Mouse (Mus musculus) splenic B cell, adult 2 months (primary cell): ENCODE measurements at regions not wholly inside any gene's neighbourhood (a gene's known extent, or its start where the extent isn't known, plus 50 kb on each side); places are given as distances from the start of the nearest gene placed in this dataset.

Source experiments
- DNase-seq: peaks from one replicate; pipeline ENCODE4 v3.0.0-alpha.2; 2011; ENCODE audit warnings: low read depth, low spot score
- H3K27me3 ChIP-seq: 2 replicates; pipeline ENCODE4 v1.6.1; 2012; ENCODE audit warnings: mild to moderate bottlenecking, low read length, moderate library complexity, mixed read lengths; ENCODE audit not compliant: control insufficient read depth, poor library complexity, insufficient read depth, severe bottlenecking
- H3K36me3 ChIP-seq: 2 replicates; pipeline ENCODE4 v1.6.1; 2012; ENCODE audit warnings: mild to moderate bottlenecking, low read length, moderate library complexity, mixed read lengths; ENCODE audit not compliant: control insufficient read depth, poor library complexity, insufficient read depth, severe bottlenecking

DNA sequence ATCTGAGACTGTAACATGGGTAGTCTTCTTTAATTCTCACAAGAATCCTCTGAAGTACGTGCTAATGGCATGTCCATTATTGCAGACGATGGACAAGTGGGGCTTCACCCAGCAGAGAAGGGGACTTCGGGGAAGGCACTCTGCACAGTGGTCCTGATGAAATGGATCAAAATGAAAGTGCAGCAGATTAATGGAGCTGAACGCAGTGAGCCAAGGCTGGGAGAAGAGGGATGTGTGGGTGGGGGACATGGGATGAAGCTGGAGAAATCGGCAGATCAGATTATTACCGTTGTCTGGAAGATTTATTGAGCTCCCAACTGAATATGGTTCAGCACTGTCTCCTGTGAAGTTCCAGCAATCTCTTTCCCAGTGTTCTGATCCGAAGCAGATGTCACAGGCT, 143.9 kb downstream of the Slc30a10 start:
- DNase-seq, result no peak
- H3K27me3 ChIP-seq, result no peaks in the 10 kb centered on the region

DNA sequence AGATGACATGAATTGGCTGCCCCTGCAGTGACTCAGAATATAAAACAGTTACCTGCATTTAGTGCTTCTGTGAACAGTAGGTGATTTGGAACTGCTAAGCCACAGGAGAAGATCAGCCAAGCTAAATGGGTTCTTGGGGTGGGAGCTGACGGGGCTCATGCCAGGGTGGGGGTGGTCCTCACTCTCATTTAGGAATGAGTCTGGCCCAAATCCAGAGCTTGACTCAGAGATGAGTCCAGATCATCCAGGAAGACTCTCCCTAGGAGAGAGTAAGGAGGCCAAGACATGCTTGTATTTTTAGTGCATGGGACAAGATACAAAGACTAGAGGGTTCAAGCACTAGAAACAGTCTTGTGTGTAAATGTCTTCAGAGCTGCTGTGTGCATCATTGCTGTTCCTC, 146.5 kb downstream of the Slc30a10 start:
- no peaks in the 10 kb centered on the region for H3K36me3 ChIP-seq
- no peak for DNase-seq
- H3K27me3 ChIP-seq, result no peaks in the 10 kb centered on the region

More for the DNA sequence above, 143.9 kb downstream of the Slc30a10 start:
- no peaks in the 10 kb centered on the region for H3K36me3 ChIP-seq

DNA sequence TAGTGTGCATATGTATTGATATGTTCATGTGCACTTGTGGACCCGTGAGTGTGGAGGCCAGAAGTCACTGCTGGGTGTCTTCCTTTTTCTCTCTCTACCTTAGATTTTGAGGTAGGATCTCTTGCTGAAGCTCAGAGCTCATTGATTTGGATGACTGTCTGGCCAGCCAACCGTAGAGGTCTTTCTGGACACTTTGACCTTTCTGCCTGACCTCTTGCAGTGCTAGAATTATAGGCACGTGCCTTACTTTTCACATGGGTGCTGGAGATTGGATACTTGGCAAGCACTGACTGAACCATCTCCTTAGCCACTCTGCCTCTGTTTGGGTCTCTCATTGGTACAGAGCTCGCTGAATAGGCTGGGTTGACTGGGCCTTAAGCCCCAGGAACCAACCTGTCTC, 151.3 kb downstream of the Slc30a10 start:
- H3K27me3 ChIP-seq, result no peaks in the 10 kb centered on the region

DNA sequence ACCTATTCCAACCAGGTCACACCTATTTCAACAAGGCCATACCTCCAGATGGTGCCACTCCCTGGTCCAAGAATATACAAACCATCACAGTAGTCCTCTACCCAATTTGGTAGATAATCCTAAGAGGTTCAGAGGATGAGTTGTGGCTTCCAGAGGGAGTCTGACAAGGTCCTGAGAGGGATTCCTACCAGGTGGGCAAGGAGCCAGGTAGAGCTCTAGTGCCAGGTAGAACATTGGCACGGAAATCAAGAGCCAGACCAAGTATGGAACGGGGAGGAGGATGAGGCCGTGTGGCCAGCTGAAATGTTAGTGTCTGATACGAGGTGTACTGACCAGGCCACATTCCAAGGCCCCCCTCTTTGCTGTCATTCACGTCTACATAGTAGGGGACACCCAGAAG, 153.0 kb downstream of the Slc30a10 start:
- H3K36me3 ChIP-seq, result no peaks in the 10 kb centered on the region
- no peak for DNase-seq
- no peaks in the 10 kb centered on the region for H3K27me3 ChIP-seq

More for the DNA sequence above, 151.3 kb downstream of the Slc30a10 start:
- H3K36me3 ChIP-seq, result no peaks in the 10 kb centered on the region
- DNase-seq, result no peak

DNA sequence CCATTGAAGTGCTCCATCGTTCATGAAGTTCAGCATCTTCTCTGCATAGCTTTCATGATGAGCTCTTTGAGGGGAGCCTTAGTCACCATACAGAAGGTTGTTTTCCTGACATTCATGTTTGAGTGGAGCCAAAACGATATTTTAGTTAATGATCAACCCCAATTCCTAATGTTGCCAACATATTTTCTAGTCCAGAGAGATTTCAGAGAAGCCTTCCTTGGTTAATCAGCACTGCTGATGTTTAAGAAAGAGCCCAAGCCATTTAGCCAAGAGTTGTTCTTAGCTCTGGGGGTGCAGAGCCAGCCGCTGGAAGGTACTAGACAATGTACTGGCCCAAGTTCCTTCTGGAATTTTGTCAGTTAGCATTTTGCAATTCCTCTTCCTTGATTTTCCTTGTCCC, 153.8 kb downstream of the Slc30a10 start:
- DNase-seq, result no peak
- H3K27me3 ChIP-seq, result no peaks in the 10 kb centered on the region
- H3K36me3 ChIP-seq, result no peaks in the 10 kb centered on the region

GRCm38 (mm10) chr1:185610586-185610985, 155.9 kb downstream of the Slc30a10 start:
- Histone ChIP-seq H3K36me3 (no peaks in the 10 kb centered on the region), H3K27me3 (no peaks in the 10 kb centered on the region)
- no peak for DNase-seq

GRCm38 (mm10) chr1:185615819-185616429, 161.3 kb downstream of the Slc30a10 start:
- Histone ChIP-seq H3K36me3 (no peaks in the 10 kb centered on the region), H3K27me3 (no peaks in the 10 kb centered on the region)
- no peak for DNase-seq

DNA sequence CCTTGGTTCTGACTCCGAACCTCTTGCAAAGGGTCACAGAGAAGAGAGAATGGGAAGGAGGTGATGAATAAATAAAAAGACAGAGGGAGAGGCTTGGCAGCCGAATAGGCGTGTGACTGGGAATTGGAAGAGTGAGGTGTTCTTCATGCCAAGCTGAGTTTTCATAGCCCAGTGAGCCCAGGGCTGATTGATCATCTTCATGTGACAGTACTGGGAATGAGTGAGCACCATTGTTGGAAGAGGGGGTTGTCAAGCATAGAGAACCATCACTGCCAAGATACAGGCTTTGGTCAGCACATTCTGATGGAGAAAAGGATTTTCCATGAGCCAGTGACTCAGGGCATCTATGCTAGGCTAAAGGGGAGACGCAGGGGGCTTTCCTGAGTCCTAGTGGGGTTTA, 163.0 kb downstream of the Slc30a10 start:
- Histone ChIP-seq H3K36me3 (no peaks in the 10 kb centered on the region), H3K27me3 (no peaks in the 10 kb centered on the region)
- DNase-seq, result no peak

DNA sequence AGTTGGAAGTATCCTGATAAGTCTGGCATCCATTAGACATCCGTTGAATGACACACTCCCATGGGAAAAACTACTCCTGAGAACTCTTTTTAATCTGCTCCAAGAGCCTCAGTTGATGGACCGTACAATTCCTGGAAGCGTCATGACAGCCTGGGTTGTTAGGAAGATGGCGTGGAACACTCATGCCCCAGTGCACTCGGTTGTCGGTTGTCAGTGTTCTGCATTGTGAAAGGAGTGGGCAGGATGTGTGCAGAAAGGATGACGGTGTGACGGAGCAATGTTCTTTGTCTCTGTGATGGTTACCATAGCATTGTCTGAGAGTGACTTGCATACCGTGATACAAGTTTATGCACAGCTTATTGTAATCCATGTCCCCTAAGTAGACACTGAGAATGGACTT, 164.4 kb downstream of the Slc30a10 start:
- no peak for DNase-seq
- Histone ChIP-seq H3K36me3 (no peaks in the 10 kb centered on the region), H3K27me3 (no peaks in the 10 kb centered on the region)

- no peak for DNase-seq
- Histone ChIP-seq H3K36me3 (no peaks in the 10 kb centered on the region), H3K27me3 (no peaks in the 10 kb centered on the region)
Measured at GRCm38 (mm10) chr1:185628401-185628800, 173.8 kb downstream of the Slc30a10 start.

- Histone ChIP-seq H3K36me3 (no peaks in the 10 kb centered on the region), H3K27me3 (no peaks in the 10 kb centered on the region)
- no peak for DNase-seq
Measured at GRCm38 (mm10) chr1:185629976-185630375, 175.3 kb downstream of the Slc30a10 start.

DNA sequence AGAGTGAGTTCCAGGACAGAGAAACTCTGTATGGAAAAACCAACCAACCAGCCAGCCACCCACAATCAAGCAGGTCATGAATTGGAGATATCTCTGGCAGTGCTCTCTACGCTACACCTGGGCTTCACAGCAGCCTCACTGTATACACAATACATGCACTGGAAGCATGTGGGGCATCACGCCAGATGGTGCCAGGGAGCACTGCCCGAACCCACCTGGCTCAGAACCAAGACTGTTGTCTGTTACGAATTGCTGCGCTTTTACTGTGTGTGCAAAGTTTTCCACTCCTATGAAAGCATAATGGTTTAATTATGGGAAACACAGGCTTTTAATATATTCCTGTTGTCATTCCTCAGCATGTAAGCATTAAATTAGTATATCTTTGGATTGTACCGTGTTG, 184.0 kb downstream of the Slc30a10 start:
- H3K36me3 ChIP-seq, result no peaks in the 10 kb centered on the region
- DNase-seq, result no peak
- H3K27me3 ChIP-seq, result no peaks in the 10 kb centered on the region

DNA sequence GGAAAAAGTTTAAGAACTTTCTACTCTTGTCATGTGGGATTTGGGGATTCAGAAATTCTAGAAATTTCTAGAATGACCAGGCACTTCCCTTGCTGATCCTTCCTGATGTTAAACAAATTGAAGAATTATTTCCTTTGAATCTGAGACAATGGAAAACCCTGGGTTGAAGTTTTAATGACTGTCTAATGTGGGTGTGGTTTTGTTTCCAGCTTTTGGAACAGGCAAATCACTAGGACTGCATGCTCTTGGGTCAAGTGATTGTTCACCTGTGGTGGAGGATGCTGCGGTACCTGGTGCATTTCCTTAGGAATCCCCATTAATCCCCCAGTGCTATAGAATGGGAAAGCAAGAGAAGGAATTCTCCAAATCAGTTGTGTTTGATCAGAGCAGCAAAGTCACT, 184.8 kb downstream of the Slc30a10 start:
- Histone ChIP-seq H3K27me3 (no peaks in the 10 kb centered on the region), H3K36me3 (no peaks in the 10 kb centered on the region)
- DNase-seq, result no peak

GRCm38 (mm10) chr1:185644026-185644425, 189.4 kb downstream of the Slc30a10 start:
- no peak for DNase-seq
- no peaks in the 10 kb centered on the region for H3K27me3 ChIP-seq
- no peaks in the 10 kb centered on the region for H3K36me3 ChIP-seq

GRCm38 (mm10) chr1:185648128-185648527, 193.5 kb downstream of the Slc30a10 start:
- no peak for DNase-seq

GRCm38 (mm10) chr1:185648926-185649325, 194.3 kb downstream of the Slc30a10 start:
- H3K36me3 ChIP-seq, result no peaks in the 10 kb centered on the region
- DNase-seq, result no peak
- no peaks in the 10 kb centered on the region for H3K27me3 ChIP-seq

More at GRCm38 (mm10) chr1:185648128-185648527, 193.5 kb downstream of the Slc30a10 start:
- Histone ChIP-seq H3K27me3 (no peaks in the 10 kb centered on the region), H3K36me3 (no peaks in the 10 kb centered on the region)
